Mouse (Mus musculus) urinary bladder, postnatal 25 days (tissue): ENCODE data around the gene 2310003L06Rik.

ENCODE experiments used
- DNase-seq: peaks from one replicate; pipeline ENCODE4 v3.0.0; 2022; ENCODE audit warnings: low spot score

The 2310003L06Rik gene

DNA sequence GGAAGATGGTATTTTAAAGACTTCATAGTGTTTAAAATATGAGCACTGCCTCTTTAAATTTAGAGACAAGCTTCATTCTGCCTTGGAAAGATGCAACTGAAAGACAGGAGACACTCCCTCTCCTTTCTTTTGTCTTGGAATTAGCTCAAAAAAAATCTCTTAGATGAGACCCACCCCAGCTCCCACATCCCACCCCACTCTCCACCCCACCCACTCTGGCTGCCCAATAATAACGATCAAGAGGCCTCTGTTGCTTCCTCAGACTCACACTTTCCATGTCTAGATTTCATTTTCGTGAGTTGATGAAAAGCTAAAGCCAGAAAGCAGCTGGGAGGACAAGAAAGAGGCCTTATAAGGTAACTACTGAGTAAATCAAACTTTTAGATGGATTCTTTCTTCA is at the start of gene 2310003L06Rik, which contains the start of gene Gm28434:
TSS of gene 2310003L06Rik (plus strand) at position 259 of the 400 bp plus-strand sequence.
TSS of gene Gm28434 (plus strand) at position 317 of the 400 bp plus-strand sequence.
- DNase-seq, result no peak

DNA sequence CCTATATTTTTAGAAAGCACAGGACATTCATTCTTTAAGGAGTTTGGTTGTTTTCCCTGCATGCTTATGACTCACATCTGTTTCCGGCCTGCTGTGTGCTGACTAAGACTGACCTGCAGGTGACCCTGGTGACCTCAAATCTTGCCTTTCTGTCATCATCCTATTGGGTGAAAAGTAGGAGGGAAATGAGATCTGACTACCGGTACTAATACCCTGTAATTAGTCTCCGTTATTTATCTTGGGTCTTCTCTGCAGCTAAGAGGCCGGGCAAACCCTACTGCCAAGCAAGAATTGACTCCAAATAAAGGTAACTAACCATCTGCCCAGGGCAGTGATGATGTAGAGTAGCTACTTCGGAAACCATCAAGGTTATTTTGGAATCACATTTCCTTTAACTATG is 43.9 kb upstream of the 2310003L06Rik start, which contains the start of gene Csn3:
TSS of gene Csn3 (plus strand) at position 208 of the 400 bp plus-strand sequence.
- DNase-seq, result no peak

DNA sequence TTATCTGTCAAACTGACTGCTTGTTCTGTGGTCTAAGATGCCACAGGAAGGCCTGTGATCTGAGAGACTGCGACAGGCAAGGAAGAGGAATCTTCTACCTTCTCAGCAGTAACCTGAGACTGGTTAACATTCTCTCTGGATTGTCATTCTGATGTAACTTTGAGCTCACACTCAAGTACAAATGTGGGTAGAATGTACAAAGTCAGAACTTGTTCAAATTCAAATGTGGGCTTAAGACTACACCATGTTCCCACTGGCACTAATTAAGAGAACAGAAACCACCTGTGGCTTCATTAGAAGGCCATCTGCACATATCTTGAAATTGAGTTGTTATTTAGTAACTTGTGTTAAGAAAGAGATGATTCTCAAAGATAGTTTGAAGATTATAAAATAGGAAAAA is 37.7 kb upstream of the 2310003L06Rik start:
- DNase-seq, result no peak

DNA sequence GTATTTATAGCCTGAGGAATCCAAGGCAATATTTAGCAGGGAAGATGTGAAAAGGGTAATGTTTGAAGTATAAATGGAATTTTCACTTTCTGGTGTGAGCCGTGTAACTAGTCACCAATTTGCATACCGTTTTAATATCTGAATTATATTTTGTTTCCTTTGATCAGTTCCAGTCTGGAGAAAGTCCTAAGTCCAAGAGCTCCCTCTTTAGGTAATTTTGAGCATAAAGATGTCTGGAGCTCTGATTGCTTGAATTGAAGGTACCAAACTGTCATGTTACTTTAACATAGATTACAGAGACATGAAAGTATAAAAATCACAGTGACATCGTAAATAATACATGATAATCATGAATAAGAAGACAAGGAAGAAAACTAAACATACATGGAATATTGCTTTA is 28.5 kb upstream of the 2310003L06Rik start:
- no peak for DNase-seq

DNA sequence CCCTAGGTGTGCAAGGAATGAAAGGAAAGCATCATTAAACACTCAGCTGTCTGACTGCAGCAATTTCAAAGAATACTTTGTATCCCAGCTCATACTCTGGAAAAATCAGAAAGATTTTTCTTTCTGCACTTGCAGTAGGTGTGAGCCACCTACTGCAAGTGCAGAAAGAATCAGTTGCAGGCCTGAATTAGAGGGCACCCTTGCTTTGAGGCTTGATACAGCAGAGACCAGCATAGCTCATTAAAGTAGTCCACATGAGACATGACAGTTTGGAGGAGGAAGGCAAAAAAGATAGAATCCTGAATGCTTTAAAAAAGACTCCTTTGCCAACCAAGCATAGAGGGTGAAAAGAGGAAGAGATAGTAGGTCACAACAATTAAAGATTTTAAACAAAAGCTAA is 26.7 kb upstream of the 2310003L06Rik start:
- DNase-seq, result no peak

DNA sequence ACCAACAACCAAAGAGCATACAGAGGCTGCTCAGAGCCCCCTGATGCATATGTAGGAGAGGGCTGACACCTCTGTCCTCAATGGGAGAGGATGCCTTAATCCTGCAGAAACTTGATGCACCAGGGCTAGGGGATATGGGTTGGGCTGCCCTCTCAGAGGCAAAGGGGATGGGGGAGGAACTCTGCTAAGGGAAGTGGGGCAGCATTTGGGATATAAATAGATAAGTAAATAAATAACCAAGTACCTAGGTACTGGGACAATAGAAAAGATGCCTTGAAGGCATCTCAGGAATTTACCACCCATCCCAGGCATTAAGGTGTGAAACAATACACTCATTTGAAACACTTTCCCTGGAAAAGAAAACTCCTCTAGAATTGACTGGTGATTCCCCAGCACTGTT is 17.4 kb upstream of the 2310003L06Rik start:
- no peak for DNase-seq

DNA sequence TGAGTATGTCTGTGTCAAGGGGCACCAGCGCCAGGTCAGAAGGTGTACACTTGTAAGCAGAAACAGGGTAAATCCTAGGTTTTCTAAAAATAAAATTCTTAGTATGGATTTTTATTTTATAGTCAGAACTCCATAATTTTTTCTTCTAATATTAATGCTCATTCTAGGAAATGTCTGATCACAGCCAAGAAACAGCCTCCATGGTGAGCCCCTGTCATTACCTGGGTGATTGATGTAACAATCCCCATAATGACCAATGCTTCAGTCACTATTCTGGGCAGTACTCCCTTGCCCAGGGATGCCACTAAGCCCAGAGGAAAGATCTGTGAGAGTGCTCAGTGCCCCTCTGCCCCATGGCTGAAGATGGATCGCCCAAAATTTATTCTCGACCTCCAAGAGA is 9.9 kb downstream of the 2310003L06Rik start, which contains the start of gene Cabs1:
TSS of gene Cabs1 (plus strand) at position 301 of the 400 bp plus-strand sequence.
- DNase-seq, result no peak

DNA sequence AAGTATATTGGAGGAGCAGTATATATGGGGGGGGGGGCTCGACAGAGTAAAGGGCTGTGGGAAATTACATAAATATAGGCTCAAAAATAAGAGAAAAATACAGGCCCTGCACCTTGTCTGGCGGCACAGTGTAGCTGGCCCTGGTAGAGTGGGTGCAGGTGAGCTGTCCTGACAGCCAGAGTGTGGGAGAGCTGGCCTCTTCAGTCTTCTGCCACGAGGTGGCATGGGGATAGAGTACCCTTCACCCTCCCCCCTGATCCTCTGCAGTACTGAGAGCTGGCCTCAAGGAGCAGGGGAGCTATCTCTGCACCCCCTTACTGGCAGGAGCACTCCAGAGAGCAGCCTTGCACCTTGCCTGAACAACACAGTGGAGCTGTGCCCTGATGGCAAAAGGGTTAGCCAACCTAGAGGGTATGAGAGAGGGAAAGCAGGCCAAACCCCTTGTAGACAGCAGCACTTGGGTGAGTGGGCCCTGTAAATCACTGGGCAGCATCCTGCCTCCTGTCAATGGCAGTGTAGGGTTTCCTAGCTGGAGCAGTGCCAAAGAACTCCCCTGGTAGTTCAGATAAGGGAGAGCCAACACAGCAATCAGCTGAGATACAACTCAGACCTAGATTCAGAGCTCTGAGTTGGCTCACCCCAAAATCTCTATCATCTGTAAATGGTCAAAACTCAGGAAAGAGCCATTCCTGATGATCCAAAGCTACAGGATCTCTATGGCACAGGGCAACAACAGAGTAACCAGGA is 13.4 kb downstream of the 2310003L06Rik start:
- no peak for DNase-seq

DNA sequence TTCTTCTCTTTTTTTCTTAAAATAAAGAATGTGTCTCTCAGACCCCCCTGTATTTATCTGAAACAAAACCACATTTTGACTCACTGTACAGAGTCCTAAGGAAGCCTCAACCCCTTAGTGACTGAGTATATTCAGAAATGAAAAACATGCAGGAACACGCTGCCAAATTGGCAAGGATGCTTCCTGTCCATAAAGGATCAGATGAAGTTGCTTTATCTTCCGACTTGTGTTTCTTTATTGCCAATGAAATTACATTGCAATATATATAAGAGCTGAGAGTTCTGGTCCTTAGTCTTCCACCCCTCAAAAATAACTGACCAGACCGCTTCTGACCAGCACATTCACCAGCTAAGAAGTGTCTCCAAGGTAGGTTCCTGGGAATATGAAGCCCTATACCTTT is 33.0 kb downstream of the 2310003L06Rik start, which contains the start of gene Smr3a:
TSS of gene Smr3a (plus strand) at position 301 of the 400 bp plus-strand sequence.
- no peak for DNase-seq

DNA sequence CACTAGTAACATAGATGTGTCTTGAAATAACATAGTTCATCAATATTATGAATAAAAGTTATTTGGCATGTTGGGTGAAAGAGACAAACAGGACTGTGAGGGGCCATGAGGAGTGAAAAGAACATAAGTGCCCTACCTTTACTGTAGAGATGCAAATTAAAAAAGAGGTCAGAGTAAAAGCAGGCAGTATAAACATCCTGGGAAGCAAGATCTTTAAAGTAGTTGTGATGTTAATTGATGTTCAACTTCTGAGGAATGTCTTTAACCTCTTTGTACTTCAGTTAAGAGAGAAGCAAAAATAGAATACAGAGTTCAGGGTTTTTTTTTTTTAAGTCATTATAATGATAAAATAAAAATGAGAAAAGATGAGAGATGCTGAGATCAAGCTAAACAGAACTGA is 36.0 kb downstream of the 2310003L06Rik start:
- DNase-seq, result no peak
